Mouse (Mus musculus): ENCODE data around the gene Unc5a. TPM values are rescaled to one million over a fixed set of nuclear protein-coding genes. Genes with fewer than 3 reads are reported as not detected.
A peak's percentile ranks its signal among the peaks of the same experiment; 100 is the strongest.

The Unc5a gene
- total and polyA plus RNA-seq, 2 experiments = 0.46 to 1.6 TPM

DNA sequence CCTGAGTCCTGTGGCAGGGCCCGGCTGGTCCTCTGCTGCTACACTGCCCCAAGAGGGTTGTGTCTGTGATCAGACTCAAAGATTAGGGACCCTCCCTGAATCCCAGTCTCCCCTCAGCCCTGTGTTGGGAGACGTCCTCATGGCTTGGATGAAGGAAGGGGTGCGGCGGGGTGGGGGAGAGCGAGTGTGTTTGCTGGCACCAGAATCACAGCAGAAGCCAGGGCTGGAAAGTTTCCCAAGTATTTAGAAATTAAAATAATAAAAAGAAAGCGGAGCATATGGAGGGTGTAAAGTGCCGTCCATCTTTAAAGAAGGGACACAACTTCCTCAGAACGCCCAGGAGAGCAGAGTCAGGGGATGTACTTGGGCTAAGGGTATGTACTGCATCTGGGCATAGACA is 14.3 kb upstream of the Unc5a start:
- Histone ChIP-seq H3K4me3 (ENCODE audit: insufficient read depth, low read depth, low read length) (no peak overlapping the region), H3K36me3 (ENCODE audit: control insufficient read depth, insufficient read depth, low read length) (no peaks in the 10 kb centered on the region), H3K79me2 (ENCODE audit: control insufficient read depth, insufficient read depth, low read length) (no peaks in the 10 kb centered on the region), H3K27me3 (ENCODE audit: control insufficient read depth, insufficient read depth, low read length) (no peaks in the 10 kb centered on the region), H3K27ac (replicated peaks; ENCODE audit: insufficient read depth, low read depth, low read length) (no peak overlapping the region), H3K9ac (ENCODE audit: low read depth, low read length) (no peak overlapping the region), H3K4me1 (ENCODE audit: control insufficient read depth, insufficient read depth, low read length) (no peaks in the 10 kb centered on the region)
- no peak for DNase-seq (ENCODE audit: extremely low read depth, low read depth, low spot score)
- WGBS = 74% methylated on average over 8 of the region's 8 CpGs
- TF ChIP-seq POLR2A (IDR thresholded peaks at IDR 0.05; ENCODE audit: extremely low read depth, insufficient read depth, low read length) (no peak), CTCF (IDR thresholded peaks at IDR 0.05; ENCODE audit: low read depth, low read length) (no peak)

- Histone ChIP-seq H3K4me3 (ENCODE audit: insufficient read depth, low read depth, low read length) (no peak overlapping the region), H3K27me3 (ENCODE audit: control insufficient read depth, insufficient read depth, low read length) (no peaks in the 10 kb centered on the region), H3K79me2 (ENCODE audit: control insufficient read depth, insufficient read depth, low read length) (no peaks in the 10 kb centered on the region), H3K27ac (replicated peaks; ENCODE audit: insufficient read depth, low read depth, low read length) (no peak overlapping the region), H3K36me3 (ENCODE audit: control insufficient read depth, insufficient read depth, low read length) (no peaks in the 10 kb centered on the region), H3K9ac (ENCODE audit: low read depth, low read length) (no peak overlapping the region), H3K4me1 (ENCODE audit: control insufficient read depth, insufficient read depth, low read length) (no peaks in the 10 kb centered on the region)
- TF ChIP-seq POLR2A (IDR thresholded peaks at IDR 0.05; ENCODE audit: extremely low read depth, insufficient read depth, low read length) (no peak), CTCF (IDR thresholded peaks at IDR 0.05; ENCODE audit: low read depth, low read length) (no peak)
- WGBS = 74% methylated on average over 6 of the region's 6 CpGs
- no peak for DNase-seq (ENCODE audit: extremely low read depth, low read depth, low spot score)
Observed at GRCm38 (mm10) chr13:54936173-54936572, 13.0 kb upstream of the Unc5a start.

DNA sequence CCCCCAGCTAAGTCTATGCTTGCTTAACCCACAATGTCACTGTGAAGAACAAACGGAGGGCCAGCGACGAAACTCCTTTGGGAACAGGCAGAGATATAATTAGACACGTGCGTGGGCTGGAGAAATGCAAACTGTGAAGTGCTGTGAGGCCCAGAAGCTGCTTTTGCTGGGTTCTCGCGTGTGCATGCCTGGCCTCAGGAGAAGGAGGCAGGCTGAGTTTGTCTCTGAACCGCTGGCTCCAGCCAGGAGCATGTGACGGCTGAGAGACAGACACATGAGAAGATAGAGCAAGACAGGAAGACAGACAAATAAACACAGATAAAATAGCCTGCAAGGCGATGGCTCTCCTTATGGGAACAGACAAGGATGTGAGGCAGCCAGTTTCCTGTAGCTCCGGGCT is 11.3 kb upstream of the Unc5a start:
- TF ChIP-seq POLR2A (IDR thresholded peaks at IDR 0.05; ENCODE audit: extremely low read depth, insufficient read depth, low read length) (no peak), CTCF (IDR thresholded peaks at IDR 0.05; ENCODE audit: low read depth, low read length) (no peak)
- Histone ChIP-seq H3K27me3 (ENCODE audit: control insufficient read depth, insufficient read depth, low read length) (no peaks in the 10 kb centered on the region), H3K79me2 (ENCODE audit: control insufficient read depth, insufficient read depth, low read length) (no peaks in the 10 kb centered on the region), H3K27ac (replicated peaks; ENCODE audit: insufficient read depth, low read depth, low read length) (no peak overlapping the region), H3K9ac (ENCODE audit: low read depth, low read length) (no peak overlapping the region), H3K4me3 (ENCODE audit: insufficient read depth, low read depth, low read length) (no peak overlapping the region), H3K4me1 (ENCODE audit: control insufficient read depth, insufficient read depth, low read length) (no peaks in the 10 kb centered on the region), H3K36me3 (ENCODE audit: control insufficient read depth, insufficient read depth, low read length) (no peaks in the 10 kb centered on the region)
- peak; percentile 28 for DNase-seq (ENCODE audit: extremely low read depth, low read depth, low spot score)
- 38% methylated on average over 11 of the region's 11 CpGs for WGBS

DNA sequence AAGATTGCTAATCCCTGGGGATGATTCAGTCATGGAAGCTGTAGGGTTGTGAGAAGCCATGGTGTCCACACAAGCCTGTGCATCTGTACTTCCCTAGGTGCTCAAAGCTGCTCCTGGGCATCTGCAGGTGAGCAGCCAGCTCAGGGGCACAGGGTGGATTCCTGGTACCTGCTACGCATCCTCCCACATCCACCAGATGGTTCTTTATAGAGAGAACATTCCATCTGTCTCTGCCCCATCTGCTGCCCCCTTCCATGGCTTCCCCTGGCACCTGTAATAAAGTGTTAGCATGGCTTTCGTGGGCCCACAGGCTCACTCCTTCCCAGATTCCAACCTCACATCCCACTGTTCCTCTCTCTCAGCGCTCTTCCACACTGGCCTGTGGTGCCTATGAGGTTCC is 10.7 kb upstream of the Unc5a start:
- H3K4me3 ChIP-seq (ENCODE audit: insufficient read depth, low read depth, low read length) = no peak overlapping the region
- no peaks in the 10 kb centered on the region for H3K36me3 ChIP-seq (ENCODE audit: control insufficient read depth, insufficient read depth, low read length)
- H3K9ac ChIP-seq (ENCODE audit: low read depth, low read length) = no peak overlapping the region
- no peak overlapping the region for H3K27ac ChIP-seq (replicated peaks; ENCODE audit: insufficient read depth, low read depth, low read length)
- no peaks in the 10 kb centered on the region for H3K27me3 ChIP-seq (ENCODE audit: control insufficient read depth, insufficient read depth, low read length)
- TF ChIP-seq POLR2A (IDR thresholded peaks at IDR 0.05; ENCODE audit: extremely low read depth, insufficient read depth, low read length) (no peak), CTCF (IDR thresholded peaks at IDR 0.05; ENCODE audit: low read depth, low read length) (no peak)
- no peaks in the 10 kb centered on the region for H3K4me1 ChIP-seq (ENCODE audit: control insufficient read depth, insufficient read depth, low read length)
- DNase-seq (ENCODE audit: extremely low read depth, low read depth, low spot score) = no peak
- no peaks in the 10 kb centered on the region for H3K79me2 ChIP-seq (ENCODE audit: control insufficient read depth, insufficient read depth, low read length)
- 75% methylated on average over 3 of the region's 3 CpGs for WGBS

DNA sequence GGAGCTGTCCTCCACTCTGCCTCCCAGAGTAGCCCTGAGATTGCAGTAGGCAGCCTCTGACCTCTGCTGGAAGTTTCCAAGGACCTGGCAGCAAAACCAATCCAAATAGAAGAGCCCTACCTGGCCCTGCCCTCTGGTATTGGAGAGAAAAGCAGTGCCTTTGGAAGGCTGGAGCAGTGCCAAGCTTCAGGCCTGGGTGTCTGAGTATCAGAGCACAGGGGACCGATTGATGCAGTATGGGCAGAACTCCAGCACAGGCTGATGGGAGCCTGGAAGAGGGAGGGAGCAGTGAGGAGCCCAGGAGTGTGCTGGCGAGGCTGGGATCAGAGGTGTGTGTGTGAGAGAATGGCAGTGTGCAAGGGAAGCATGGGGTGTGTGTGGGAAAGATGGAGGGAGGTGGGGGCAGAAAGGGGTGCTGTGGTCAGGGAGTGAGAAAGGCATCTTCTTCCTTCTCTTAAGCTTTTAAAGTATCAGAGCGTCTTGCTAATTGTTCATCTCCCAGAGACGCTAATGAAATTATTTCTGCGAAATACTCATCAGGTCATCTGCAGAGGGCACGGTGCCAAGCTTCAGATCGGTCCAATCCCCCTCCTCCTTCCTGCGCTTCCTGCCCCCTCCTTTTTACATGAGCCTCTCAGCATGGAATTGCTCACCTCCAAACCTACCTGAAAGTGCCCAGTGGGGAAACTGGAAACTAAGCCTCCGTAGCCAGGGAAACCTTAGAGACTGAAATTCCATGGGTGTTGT is 4.6 kb upstream of the Unc5a start:
- 53% methylated on average over 9 of the region's 9 CpGs for WGBS
- Histone ChIP-seq H3K27ac (replicated peaks; ENCODE audit: insufficient read depth, low read depth, low read length) (no peak overlapping the region), H3K4me1 (ENCODE audit: control insufficient read depth, insufficient read depth, low read length) (no peaks in the 10 kb centered on the region), H3K4me3 (ENCODE audit: insufficient read depth, low read depth, low read length) (no peak overlapping the region), H3K36me3 (ENCODE audit: control insufficient read depth, insufficient read depth, low read length) (no peaks in the 10 kb centered on the region), H3K27me3 (ENCODE audit: control insufficient read depth, insufficient read depth, low read length) (peaks cover 6% of the 10 kb centered on the region), H3K79me2 (ENCODE audit: control insufficient read depth, insufficient read depth, low read length) (no peaks in the 10 kb centered on the region), H3K9ac (ENCODE audit: low read depth, low read length) (no peak overlapping the region)
- DNase-seq (ENCODE audit: extremely low read depth, low read depth, low spot score) = no peak
- TF ChIP-seq CTCF (IDR thresholded peaks at IDR 0.05; ENCODE audit: low read depth, low read length) (no peak), POLR2A (IDR thresholded peaks at IDR 0.05; ENCODE audit: extremely low read depth, insufficient read depth, low read length) (no peak)

DNA sequence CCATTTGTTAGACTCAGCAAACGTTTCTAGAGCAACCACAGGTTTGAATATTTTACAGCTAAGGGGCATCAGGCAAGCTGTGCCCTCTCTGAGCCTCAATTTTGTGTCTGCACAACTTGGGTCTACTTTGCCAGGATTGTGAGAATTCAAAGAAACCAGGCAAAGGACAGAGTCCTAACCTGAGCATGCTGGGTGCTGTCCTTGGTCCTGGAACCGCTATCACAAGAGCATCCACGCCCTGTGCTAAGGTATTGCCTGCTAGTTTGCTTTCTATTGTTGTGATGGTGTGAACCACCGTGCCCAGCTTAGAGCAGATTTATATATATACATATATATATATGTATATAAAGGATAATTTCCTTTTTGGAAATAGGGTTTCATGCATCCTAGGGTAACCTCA is 3.9 kb upstream of the Unc5a start:
- no peaks in the 10 kb centered on the region for H3K36me3 ChIP-seq (ENCODE audit: control insufficient read depth, insufficient read depth, low read length)
- no peak overlapping the region for H3K9ac ChIP-seq (ENCODE audit: low read depth, low read length)
- WGBS = 3% methylated on average over 4 of the region's 4 CpGs
- no peaks in the 10 kb centered on the region for H3K79me2 ChIP-seq (ENCODE audit: control insufficient read depth, insufficient read depth, low read length)
- TF ChIP-seq CTCF (IDR thresholded peaks at IDR 0.05; ENCODE audit: low read depth, low read length) (no peak), POLR2A (IDR thresholded peaks at IDR 0.05; ENCODE audit: extremely low read depth, insufficient read depth, low read length) (no peak)
- H3K27ac ChIP-seq (replicated peaks; ENCODE audit: insufficient read depth, low read depth, low read length) = no peak overlapping the region
- peaks cover 8% of the 10 kb centered on the region for H3K27me3 ChIP-seq (ENCODE audit: control insufficient read depth, insufficient read depth, low read length)
- no peak overlapping the region for H3K4me3 ChIP-seq (ENCODE audit: insufficient read depth, low read depth, low read length)
- H3K4me1 ChIP-seq (ENCODE audit: control insufficient read depth, insufficient read depth, low read length) = no peaks in the 10 kb centered on the region
- peak; percentile 6 for DNase-seq (ENCODE audit: extremely low read depth, low read depth, low spot score)
